27 mouse cellular contexts compared by ENCODE assay signal in the genomic region with DNA sequence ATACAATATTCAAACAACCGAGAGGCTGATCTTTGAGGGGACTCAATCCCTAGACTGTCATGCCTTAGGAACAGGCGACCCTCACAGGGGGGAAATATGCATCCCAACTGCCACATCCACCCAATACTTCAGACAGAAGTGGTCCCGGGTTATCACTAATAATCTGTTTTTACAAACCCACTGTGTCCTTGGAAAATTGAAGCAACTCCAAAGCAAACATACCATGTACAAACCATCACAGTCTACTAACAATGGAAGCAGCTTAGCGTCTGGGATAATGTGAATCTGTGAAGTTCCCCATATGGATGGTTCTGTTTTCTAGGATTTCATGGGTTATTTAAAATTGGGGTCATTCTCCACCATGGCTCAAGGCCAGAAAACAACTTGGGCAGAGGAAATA.
A peak's percentile ranks its signal among the peaks of the same experiment; 100 is the strongest.
DNase-seq lines count a peak whose midpoint lies in the region; ATAC-seq and TF ChIP-seq lines count a peak whose summit lies in the region.
"Had no signal": no experiment of that assay in that cellular context is flagged by ENCODE, and none has a peak within 500 bp of the region (broad histone marks: within the 10 kb centered on the region; RNA-seq: fewer than 3 reads in every experiment).

No protein-coding gene starts in this region.

- no peak overlapping the region for H3K4me3 ChIP-seq in embryonic facial prominence, embryonic 12.5 days
- H3K4me3 ChIP-seq in embryonic facial prominence, embryonic 10.5 days = no peak overlapping the region
- no peak overlapping the region for H3K4me3 ChIP-seq in heart, embryonic 13.5 days
- H3K4me3 ChIP-seq in heart, embryonic 16.5 days (ENCODE audit: low read length) = no peak overlapping the region
- H3K4me3 ChIP-seq in lung, embryonic 14.5 days (ENCODE audit: low read depth, low read length) = no peak overlapping the region
- H3K4me3 ChIP-seq: embryonic facial prominence, embryonic 13.5 days; forebrain, embryonic 10.5 days; forebrain, embryonic 13.5 days; hindbrain, embryonic 10.5 days; hindbrain, embryonic 13.5 days; intestine, embryonic 15.5 days had no signal

- H3K9me3 ChIP-seq in embryonic facial prominence, embryonic 12.5 days = no peaks in the 10 kb centered on the region
- H3K9me3 ChIP-seq in embryonic facial prominence, embryonic 10.5 days = no peaks in the 10 kb centered on the region
- no peaks in the 10 kb centered on the region for H3K9me3 ChIP-seq in heart, embryonic 13.5 days
- no peaks in the 10 kb centered on the region for H3K9me3 ChIP-seq in heart, embryonic 16.5 days (replicated peaks; ENCODE audit: control insufficient read depth, low read length)
- no peaks in the 10 kb centered on the region for H3K9me3 ChIP-seq in lung, embryonic 14.5 days (ENCODE audit: low read depth, low read length)
- H3K9me3 ChIP-seq: embryonic facial prominence, embryonic 13.5 days; forebrain, embryonic 10.5 days; forebrain, embryonic 13.5 days; hindbrain, embryonic 10.5 days; hindbrain, embryonic 13.5 days; intestine, embryonic 15.5 days had no signal

- H3K27me3 ChIP-seq in embryonic facial prominence, embryonic 12.5 days = no peaks in the 10 kb centered on the region; the same call in 1 of the 2 replicates
- H3K27me3 ChIP-seq in embryonic facial prominence, embryonic 10.5 days (replicated peaks; ENCODE audit: low read depth, poor library complexity, severe bottlenecking) = 0 out of 2 replicates have a peak, but pooled peaks cover 8% of the 10 kb centered on the region
- no peaks in the 10 kb centered on the region for H3K27me3 ChIP-seq in heart, embryonic 13.5 days (replicated peaks)
- no peaks in the 10 kb centered on the region for H3K27me3 ChIP-seq in heart, embryonic 16.5 days (ENCODE audit: control insufficient read depth, insufficient read depth, low read length)
- no peaks in the 10 kb centered on the region for H3K27me3 ChIP-seq in lung, embryonic 14.5 days (ENCODE audit: insufficient read depth, low read length)
- H3K27me3 ChIP-seq: embryonic facial prominence, embryonic 13.5 days; forebrain, embryonic 13.5 days; hindbrain, embryonic 13.5 days; intestine, embryonic 15.5 days had no signal

- H3K27ac ChIP-seq in embryonic facial prominence, embryonic 12.5 days = 0 out of 2 replicates have a peak overlapping the region, but pooled peaks have one; percentile 33
- H3K27ac ChIP-seq in embryonic facial prominence, embryonic 10.5 days (replicated peaks) = no peak overlapping the region
- peak overlapping the region; percentile 61 for H3K27ac ChIP-seq in heart, embryonic 13.5 days (replicated peaks)
- H3K27ac ChIP-seq in heart, embryonic 16.5 days (ENCODE audit: low read length) = peak overlapping the region; percentile 26; the same call in 1 of the 2 replicates
- H3K27ac ChIP-seq in lung, embryonic 14.5 days (ENCODE audit: low read depth) = no peak overlapping the region
- H3K27ac ChIP-seq: embryonic facial prominence, embryonic 13.5 days; forebrain, embryonic 10.5 days; forebrain, embryonic 13.5 days; hindbrain, embryonic 10.5 days; hindbrain, embryonic 13.5 days; intestine, embryonic 15.5 days had no signal

- intact Hi-C loops in heart, postnatal 25 days (cut with DNase I) = no loop called here

- no peaks in the 10 kb centered on the region for H3K36me3 ChIP-seq in embryonic facial prominence, embryonic 12.5 days
- H3K36me3 ChIP-seq in embryonic facial prominence, embryonic 10.5 days (replicated peaks) = no peaks in the 10 kb centered on the region
- no peaks in the 10 kb centered on the region for H3K36me3 ChIP-seq in heart, embryonic 13.5 days
- no peaks in the 10 kb centered on the region for H3K36me3 ChIP-seq in heart, embryonic 16.5 days (ENCODE audit: control insufficient read depth, insufficient read depth)
- H3K36me3 ChIP-seq in lung, embryonic 14.5 days (ENCODE audit: insufficient read depth) = no peaks in the 10 kb centered on the region
- H3K36me3 ChIP-seq: embryonic facial prominence, embryonic 13.5 days; forebrain, embryonic 10.5 days; hindbrain, embryonic 10.5 days; hindbrain, embryonic 13.5 days; intestine, embryonic 15.5 days had no signal

- H3K4me2 ChIP-seq in embryonic facial prominence, embryonic 12.5 days (replicated peaks) = no peak overlapping the region
- peak overlapping the region; percentile 13; the same call in 1 of the 2 replicates for H3K4me2 ChIP-seq in heart, embryonic 13.5 days
- H3K4me2 ChIP-seq in heart, embryonic 16.5 days (ENCODE audit: low read depth, low read length) = no peak overlapping the region
- no peak overlapping the region for H3K4me2 ChIP-seq in lung, embryonic 14.5 days
- H3K4me2 ChIP-seq: embryonic facial prominence, embryonic 13.5 days; forebrain, embryonic 13.5 days; hindbrain, embryonic 13.5 days; intestine, embryonic 15.5 days had no signal

- TF ChIP-seq CTCF in lung, embryonic 14.5 days (IDR thresholded peaks at IDR 0.05; ENCODE audit: low read depth) = no peak

- no peak for DNase-seq in embryonic facial prominence, embryonic 10.5 days (ENCODE audit: low spot score)
- no peak for DNase-seq in heart, postnatal 25 days (ENCODE audit: low spot score)
- DNase-seq in heart, postnatal 4 days = no peak
- peak; percentile 23 for DNase-seq in lung, embryonic 14.5 days
- DNase-seq in lung, postnatal 4 days = no peak
- DNase-seq: adrenal gland, adult 8-10 months; adrenal gland, postnatal 25 days; cerebellum, adult 11-12 months; cerebellum, adult 8-10 months; cerebellum, postnatal 10 days; cerebellum, postnatal 36 days; gastrocnemius, postnatal 10 days; gastrocnemius, postnatal 36 days; kidney, adult 11 months; kidney, adult 9 months had no signal

- 50% methylated on average over 4 of the region's 4 CpGs for whole genome bisulfite sequencing in embryonic facial prominence, embryonic 12.5 days
- WGBS in embryonic facial prominence, embryonic 10.5 days = 58% methylated on average over 4 of the region's 4 CpGs
- 34% methylated on average over 4 of the region's 4 CpGs for WGBS in heart, embryonic 13.5 days
- WGBS in heart, embryonic 16.5 days = 40% methylated on average over 4 of the region's 4 CpGs
- 42% methylated on average over 4 of the region's 4 CpGs for WGBS in lung, embryonic 14.5 days

- no peak overlapping the region for H3K9ac ChIP-seq in embryonic facial prominence, embryonic 12.5 days
- H3K9ac ChIP-seq in heart, embryonic 13.5 days = no peak overlapping the region
- no peak overlapping the region for H3K9ac ChIP-seq in heart, embryonic 16.5 days (ENCODE audit: low read length)
- H3K9ac ChIP-seq in lung, embryonic 14.5 days = no peak overlapping the region
- H3K9ac ChIP-seq: embryonic facial prominence, embryonic 13.5 days; forebrain, embryonic 13.5 days; hindbrain, embryonic 13.5 days; intestine, embryonic 15.5 days had no signal

- ATAC-seq in embryonic facial prominence, embryonic 12.5 days (ENCODE audit: insufficient number of reproducible peaks, insufficient read depth, low FRiP score, low TSS enrichment) = no peak
- no peak for ATAC-seq in heart, embryonic 13.5 days (ENCODE audit: extremely low read depth, insufficient number of reproducible peaks, low FRiP score, low TSS enrichment)
- peak; percentile 58 for ATAC-seq in heart, embryonic 16.5 days (replicated peaks; ENCODE audit: extremely low read depth, insufficient read depth, low FRiP score)
- no peak for ATAC-seq in lung, embryonic 14.5 days (ENCODE audit: insufficient read depth)
- ATAC-seq: activated CD4-positive, CD25-positive, alpha-beta regulatory T cell, adult 4 months; forebrain, embryonic 13.5 days; forebrain, embryonic 16.5 days; hindbrain, embryonic 16.5 days; intestine, embryonic 15.5 days had no signal

- H3K4me1 ChIP-seq in embryonic facial prominence, embryonic 12.5 days = peaks cover 18% of the 10 kb centered on the region
- peaks cover 26% of the 10 kb centered on the region for H3K4me1 ChIP-seq in embryonic facial prominence, embryonic 10.5 days
- peaks cover 37% of the 10 kb centered on the region for H3K4me1 ChIP-seq in heart, embryonic 13.5 days
- H3K4me1 ChIP-seq in heart, embryonic 16.5 days (ENCODE audit: control insufficient read depth, insufficient read depth, low read length) = peaks cover 3% of the 10 kb centered on the region; the same call in 1 of the 2 replicates
- H3K4me1 ChIP-seq in lung, embryonic 14.5 days (ENCODE audit: insufficient read depth) = 0 out of 2 replicates have a peak, but pooled peaks cover 3% of the 10 kb centered on the region
- H3K4me1 ChIP-seq: intestine, embryonic 15.5 days had no signal

Comparison
In these comparisons a context has a peak if more than half of its experiments do, and no peak if none do; other contexts are left out.
1. H3K27ac ChIP-seq: peak in embryonic facial prominence, embryonic 12.5 days (single experiment), heart, embryonic 13.5 days (single experiment) and heart, embryonic 16.5 days (single experiment); none in embryonic facial prominence, embryonic 10.5 days (single experiment) and lung, embryonic 14.5 days (single experiment).